Mouse (Mus musculus) limb, embryonic 12.5 days (tissue): ENCODE measurements around the gene Tmem206. TPM values are rescaled to one million over a fixed set of nuclear protein-coding genes. Genes with fewer than 3 reads are reported as not detected.

ENCODE experiments used
- ATAC-seq: fragments of 200-750 bp; cut with Nextera tagmentation; 2 replicates; pipeline ENCODE4 v1.8.0; 2017; ENCODE audit warnings: low read depth, moderate TSS enrichment; ENCODE audit not compliant: insufficient number of reproducible peaks, insufficient read depth, low FRiP score, low TSS enrichment
- H3K27ac ChIP-seq: fragments of 300-500 bp; sonication (generic); 2 replicates; pipeline ENCODE4 v1.5.1; 2016; ENCODE audit warnings: mild to moderate bottlenecking, moderate library complexity
- H3K27me3 ChIP-seq: fragments of 300-500 bp; sonication (generic); 2 replicates; pipeline ENCODE4 v1.6.1; 2016; ENCODE audit warnings: mild to moderate bottlenecking, moderate library complexity
- H3K36me3 ChIP-seq: fragments of 300-500 bp; sonication (generic); 2 replicates; pipeline ENCODE4 v1.6.1; 2016; ENCODE audit warnings: mild to moderate bottlenecking, moderate library complexity
- H3K4me1 ChIP-seq: fragments of 300-500 bp; sonication (generic); replicated peaks from 2 replicates; pipeline ENCODE4 v1.6.1; 2016
- H3K4me2 ChIP-seq: fragments of 300-500 bp; sonication (generic); 2 replicates; pipeline ENCODE4 v1.6.1; 2016; ENCODE audit warnings: mild to moderate bottlenecking, moderate library complexity
- H3K4me3 ChIP-seq: fragments of 300-500 bp; sonication (generic); replicated peaks from 2 replicates; pipeline ENCODE4 v1.5.1; 2016; ENCODE audit warnings: mild to moderate bottlenecking
- H3K9ac ChIP-seq: fragments of 300-500 bp; sonication (generic); replicated peaks from 2 replicates; pipeline ENCODE4 v1.6.1; 2016; ENCODE audit warnings: mild to moderate bottlenecking, moderate library complexity
- H3K9me3 ChIP-seq: fragments of 300-500 bp; sonication (generic); 2 replicates; pipeline ENCODE4 v1.6.1; 2016; ENCODE audit warnings: mild to moderate bottlenecking, moderate library complexity
- WGBS: fragments of 180-500 bp; shearing (Covaris S2); methylation state at CpG from one replicate; pipeline ENCODE4 v1.1.7; 2016; 5-methylcytosine and 5-hydroxymethylcytosine counted together
- polyA plus RNA-seq: library from polyadenylated mRNA; unstranded; fragments of >200 nt; fragmentation: Nextera tagmentation; extraction: Ambion mirVana; gene quantifications from 2 replicates; pipeline ENCODE4 v1.2.1, GENCODE M21; 2016

The Tmem206 gene
- polyA plus RNA-seq, 1 experiment from 2014 or later = 23.8 TPM

GRCm38 (mm10) chr1:191352786-191353488, 27.2 kb downstream of the Tmem206 start:
- Histone ChIP-seq H3K27me3 (no peaks in the 10 kb centered on the region), H3K4me2 (no peak overlapping the region), H3K27ac (peak overlapping the region; percentile 59; the same call in 1 of the 2 replicates), H3K4me3 (no peak overlapping the region), H3K4me1 (peaks cover 22% of the 10 kb centered on the region), H3K36me3 (peaks cover 54% of the 10 kb centered on the region), H3K9ac (no peak overlapping the region), H3K9me3 (no peaks in the 10 kb centered on the region)
- WGBS = 58% methylated on average over 14 of the region's 14 CpGs
- ATAC-seq = no peak

DNA sequence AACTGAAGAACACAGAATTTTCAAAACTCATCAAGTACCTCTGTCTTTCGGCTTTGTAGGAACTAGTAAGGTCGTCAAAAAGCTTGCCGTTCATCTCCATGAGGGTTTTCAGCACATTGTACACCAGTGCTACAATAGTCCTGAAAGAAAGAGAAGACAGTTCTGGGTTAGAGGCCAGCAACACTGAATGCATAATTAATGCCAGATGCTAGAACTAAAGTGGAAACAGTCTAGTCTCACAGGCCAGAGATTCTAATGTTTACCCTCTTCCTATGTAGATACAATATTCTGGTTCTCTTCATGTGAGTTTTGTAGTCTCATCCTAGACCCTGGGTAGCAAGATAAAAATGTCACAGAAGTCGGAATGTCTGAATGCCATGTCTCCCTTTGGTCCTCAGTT, 28.1 kb downstream of the Tmem206 start:
- no peak overlapping the region for H3K4me3 ChIP-seq
- ATAC-seq = no peak
- no peaks in the 10 kb centered on the region for H3K27me3 ChIP-seq
- H3K4me1 ChIP-seq = peaks cover 22% of the 10 kb centered on the region
- no peak overlapping the region; the same call in 1 of the 2 replicates for H3K27ac ChIP-seq
- peaks cover 58% of the 10 kb centered on the region for H3K36me3 ChIP-seq
- 50% methylated on average over 4 of the region's 4 CpGs for WGBS
- H3K9ac ChIP-seq = no peak overlapping the region
- no peaks in the 10 kb centered on the region for H3K9me3 ChIP-seq
- H3K4me2 ChIP-seq = no peak overlapping the region

GRCm38 (mm10) chr1:191356936-191357335, 31.2 kb downstream of the Tmem206 start:
- Histone ChIP-seq H3K9ac (no peak overlapping the region), H3K27ac (no peak overlapping the region), H3K9me3 (no peaks in the 10 kb centered on the region), H3K4me3 (no peak overlapping the region), H3K4me1 (peaks cover 22% of the 10 kb centered on the region), H3K4me2 (no peak overlapping the region), H3K36me3 (peaks cover 46% of the 10 kb centered on the region), H3K27me3 (no peaks in the 10 kb centered on the region)
- 68% methylated on average over 1 of the region's 1 CpGs for WGBS
- no peak for ATAC-seq

DNA sequence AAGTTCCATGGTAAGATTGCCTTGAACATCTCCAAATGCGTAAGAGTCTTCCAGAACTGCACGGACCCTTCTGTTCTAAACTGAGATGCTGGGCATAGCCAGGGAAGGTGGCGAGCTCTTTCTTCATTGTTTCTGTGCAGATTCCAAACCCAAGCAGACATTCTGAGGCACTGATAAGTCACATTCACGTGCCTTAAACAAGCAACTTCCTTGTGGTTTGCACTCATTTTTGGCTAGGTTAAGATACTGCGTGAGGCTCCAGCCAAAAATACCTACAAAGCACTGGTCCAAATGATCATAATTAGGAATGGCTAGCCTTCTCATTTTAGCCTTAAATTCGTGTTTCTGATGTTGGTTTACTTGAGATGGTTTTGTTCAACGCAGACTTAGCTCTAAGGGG, 33.8 kb downstream of the Tmem206 start:
- Histone ChIP-seq H3K27me3 (no peaks in the 10 kb centered on the region), H3K36me3 (peaks cover 39% of the 10 kb centered on the region), H3K4me3 (no peak overlapping the region), H3K9ac (no peak overlapping the region), H3K27ac (no peak overlapping the region), H3K9me3 (no peaks in the 10 kb centered on the region), H3K4me1 (peaks cover 8% of the 10 kb centered on the region), H3K4me2 (no peak overlapping the region)
- 87% methylated on average over 7 of the region's 7 CpGs for WGBS
- no peak for ATAC-seq

DNA sequence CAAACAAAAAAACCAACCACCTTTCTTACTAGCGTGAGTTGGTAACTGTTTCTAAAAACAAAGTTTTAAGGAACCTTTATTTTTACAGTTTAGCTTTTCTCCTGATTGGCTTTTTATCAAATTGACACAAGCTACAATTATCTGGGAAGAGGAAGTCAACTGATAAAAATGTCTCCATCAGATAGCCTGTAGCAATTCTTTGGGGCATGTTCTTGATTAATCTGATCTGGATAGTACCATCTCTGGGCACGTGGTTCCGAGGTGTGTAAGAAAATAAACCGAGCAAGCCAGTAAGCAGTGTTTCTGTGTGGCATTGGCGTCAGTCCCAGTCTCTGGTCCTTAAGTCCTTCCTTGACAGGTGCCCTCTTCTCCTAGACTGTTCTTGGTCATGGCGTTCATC, 36.7 kb downstream of the Tmem206 start:
- 88% methylated on average over 6 of the region's 6 CpGs for WGBS

DNA sequence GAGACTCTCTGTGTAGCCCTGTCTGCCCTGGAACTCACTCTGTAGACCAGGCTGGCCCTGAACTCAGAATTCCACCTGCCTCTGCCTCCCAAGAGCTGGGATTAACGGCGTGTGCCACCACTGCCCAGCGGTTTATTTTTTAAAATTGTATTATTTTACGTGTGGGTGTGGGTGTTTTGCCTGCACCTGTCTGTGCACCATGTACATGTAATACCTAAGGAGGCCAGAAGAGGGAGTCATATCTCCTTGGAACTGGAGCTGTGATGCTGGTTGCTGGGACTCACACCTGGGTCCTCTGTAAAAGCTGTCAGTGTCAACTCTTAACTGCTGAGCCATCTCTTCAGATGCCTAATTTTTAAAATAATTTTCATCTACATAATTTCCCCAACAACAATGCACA, 38.8 kb downstream of the Tmem206 start:
- ATAC-seq = no peak
- Histone ChIP-seq H3K4me2 (no peak overlapping the region), H3K27me3 (no peaks in the 10 kb centered on the region), H3K4me3 (no peak overlapping the region), H3K9me3 (no peaks in the 10 kb centered on the region), H3K27ac (no peak overlapping the region), H3K36me3 (peaks cover 16% of the 10 kb centered on the region), H3K9ac (no peak overlapping the region), H3K4me1 (peaks cover 7% of the 10 kb centered on the region; the same call in 1 of the 2 replicates)
- WGBS = 73% methylated on average over 4 of the region's 4 CpGs

More for the DNA sequence above, 36.7 kb downstream of the Tmem206 start:
- no peaks in the 10 kb centered on the region for H3K27me3 ChIP-seq
- no peak overlapping the region for H3K4me2 ChIP-seq
- no peak overlapping the region for H3K27ac ChIP-seq
- H3K9me3 ChIP-seq = no peaks in the 10 kb centered on the region
- no peak overlapping the region for H3K4me3 ChIP-seq
- ATAC-seq = no peak
- H3K4me1 ChIP-seq = peaks cover 8% of the 10 kb centered on the region; the same call in 1 of the 2 replicates
- no peak overlapping the region for H3K9ac ChIP-seq
- peaks cover 20% of the 10 kb centered on the region for H3K36me3 ChIP-seq

- peaks cover 7% of the 10 kb centered on the region; the same call in 1 of the 2 replicates for H3K4me1 ChIP-seq
- H3K4me3 ChIP-seq = no peak overlapping the region
- ATAC-seq = no peak
- H3K4me2 ChIP-seq = no peak overlapping the region
- peaks cover 11% of the 10 kb centered on the region; the same call in 1 of the 2 replicates for H3K36me3 ChIP-seq
- H3K9me3 ChIP-seq = no peaks in the 10 kb centered on the region
- no peak overlapping the region for H3K9ac ChIP-seq
- no peaks in the 10 kb centered on the region for H3K27me3 ChIP-seq
- WGBS = 87% methylated on average over 4 of the region's 4 CpGs
- no peak overlapping the region for H3K27ac ChIP-seq
Measured at GRCm38 (mm10) chr1:191368193-191368592, 42.5 kb downstream of the Tmem206 start.

DNA sequence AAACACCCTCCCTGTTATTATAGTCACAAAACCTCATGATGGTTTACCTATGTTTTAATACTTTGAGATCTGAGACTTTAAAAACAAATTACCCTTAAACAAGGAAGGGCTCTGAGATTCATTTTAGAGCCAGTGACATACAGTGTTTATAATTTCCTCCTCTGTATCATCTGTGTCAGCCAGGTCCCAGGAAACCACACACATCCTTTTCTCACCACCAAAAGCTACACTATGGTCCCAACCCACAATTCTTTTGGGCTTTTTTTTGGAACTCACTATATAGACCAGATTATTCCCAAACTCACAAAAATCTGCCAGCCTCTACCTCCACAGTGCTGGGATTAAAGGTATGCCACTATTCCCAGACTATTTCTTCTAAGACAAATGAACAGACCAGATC, 43.4 kb downstream of the Tmem206 start:
- no peak for ATAC-seq

DNA sequence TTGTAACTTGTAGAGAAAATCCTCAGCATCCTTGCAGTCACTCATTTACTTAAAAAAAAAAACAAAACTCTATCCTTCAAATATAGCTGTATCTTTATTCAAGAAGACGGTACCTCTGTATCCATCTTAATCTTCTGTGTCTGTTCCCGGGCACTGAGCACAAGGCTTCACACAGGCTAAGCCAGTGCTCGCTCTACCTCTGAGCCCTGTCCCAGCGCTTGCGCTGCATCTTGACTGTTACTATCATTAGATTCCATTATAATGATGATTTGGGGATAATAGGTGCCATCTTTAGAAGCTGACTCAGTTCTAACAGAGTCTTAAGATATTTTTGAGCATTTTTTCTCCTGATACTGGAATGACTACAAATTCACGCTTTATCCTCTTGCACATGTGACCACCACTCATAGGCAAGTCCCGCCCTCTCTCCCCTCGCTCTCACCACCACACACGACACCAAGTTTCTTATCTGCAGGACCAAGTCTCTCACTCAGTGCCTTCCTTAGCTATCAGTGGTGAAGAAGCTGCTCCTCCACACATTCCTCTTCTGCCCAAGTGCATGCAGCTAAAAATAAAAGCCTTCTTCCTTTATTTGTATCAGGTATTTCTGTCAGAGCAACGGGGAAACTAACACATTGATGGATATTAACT, 49.4 kb downstream of the Tmem206 start:
- H3K36me3 ChIP-seq = 0 out of 2 replicates have a peak, but pooled peaks cover 8% of the 10 kb centered on the region
- no peak overlapping the region for H3K9ac ChIP-seq
- H3K9me3 ChIP-seq = no peaks in the 10 kb centered on the region
- no peaks in the 10 kb centered on the region for H3K4me1 ChIP-seq
- WGBS = 89% methylated on average over 10 of the region's 10 CpGs
- H3K27ac ChIP-seq = no peak overlapping the region
- H3K4me2 ChIP-seq = no peak overlapping the region
- H3K27me3 ChIP-seq = no peaks in the 10 kb centered on the region
- no peak for ATAC-seq
- H3K4me3 ChIP-seq = no peak overlapping the region

More for the DNA sequence above, 43.4 kb downstream of the Tmem206 start:
- Histone ChIP-seq H3K4me2 (no peak overlapping the region), H3K4me1 (peaks cover 7% of the 10 kb centered on the region; the same call in 1 of the 2 replicates), H3K27me3 (no peaks in the 10 kb centered on the region), H3K4me3 (no peak overlapping the region), H3K27ac (no peak overlapping the region), H3K9ac (no peak overlapping the region), H3K9me3 (no peaks in the 10 kb centered on the region), H3K36me3 (peaks cover 11% of the 10 kb centered on the region; the same call in 1 of the 2 replicates)

DNA sequence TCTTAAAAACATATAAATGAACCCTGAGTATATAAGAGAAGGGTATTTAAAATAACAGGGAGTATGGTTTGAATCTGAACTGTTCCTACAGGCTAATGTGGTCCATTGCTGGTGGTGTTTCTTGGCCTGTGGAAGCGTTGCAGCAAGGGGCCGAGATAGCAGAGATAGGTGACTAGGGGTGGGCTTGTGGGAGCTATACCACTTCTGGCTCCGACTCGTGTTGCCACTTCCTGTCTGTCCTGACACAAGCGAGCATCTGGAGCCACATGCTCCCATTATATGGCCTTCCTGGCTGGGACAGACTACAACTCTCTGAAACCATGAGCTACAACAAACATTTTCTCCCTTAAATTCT, 49.9 kb downstream of the Tmem206 start:
- no peak overlapping the region for H3K27ac ChIP-seq
- H3K36me3 ChIP-seq = 0 out of 2 replicates have a peak, but pooled peaks cover 8% of the 10 kb centered on the region
- 90% methylated on average over 5 of the region's 5 CpGs for WGBS
- H3K27me3 ChIP-seq = no peaks in the 10 kb centered on the region
- no peak overlapping the region for H3K4me3 ChIP-seq
- no peak overlapping the region for H3K4me2 ChIP-seq
- H3K9ac ChIP-seq = no peak overlapping the region
- ATAC-seq = no peak
- no peaks in the 10 kb centered on the region for H3K9me3 ChIP-seq
- no peaks in the 10 kb centered on the region for H3K4me1 ChIP-seq

- no peak overlapping the region for H3K27ac ChIP-seq
- no peak for ATAC-seq
- H3K4me2 ChIP-seq = no peak overlapping the region
- no peaks in the 10 kb centered on the region for H3K27me3 ChIP-seq
- no peaks in the 10 kb centered on the region for H3K4me1 ChIP-seq
- no peak overlapping the region for H3K4me3 ChIP-seq
- H3K36me3 ChIP-seq = no peaks in the 10 kb centered on the region
- no peak overlapping the region for H3K9ac ChIP-seq
- 92% methylated on average over 2 of the region's 2 CpGs for WGBS
- no peaks in the 10 kb centered on the region for H3K9me3 ChIP-seq
Measured at GRCm38 (mm10) chr1:191378080-191378479, 52.4 kb downstream of the Tmem206 start.
